Mouse (Mus musculus) midbrain, embryonic 13.5 days (tissue): ENCODE measurements around the gene Zfp646. TPM values are rescaled to one million over a fixed set of nuclear protein-coding genes. Genes with fewer than 3 reads are reported as not detected.
A peak's percentile ranks its signal among the peaks of the same experiment; 100 is the strongest.

Experiments
- ATAC-seq: fragments of 200-750 bp; cut with Nextera tagmentation; 2 replicates; pipeline ENCODE4 v1.8.0; 2017; ENCODE audit warnings: mild to moderate bottlenecking, moderate TSS enrichment, moderate library complexity
- H3K27ac ChIP-seq: fragments of 300-500 bp; sonication (generic); 2 replicates; pipeline ENCODE4 v1.5.1; 2015; ENCODE audit warnings: inconsistent platforms, mild to moderate bottlenecking, moderate library complexity
- H3K27me3 ChIP-seq: fragments of 300-500 bp; sonication (generic); 2 replicates; pipeline ENCODE4 v1.6.1; 2015; ENCODE audit warnings: mild to moderate bottlenecking, inconsistent platforms
- H3K36me3 ChIP-seq: fragments of 300-500 bp; sonication (generic); 2 replicates; pipeline ENCODE4 v1.6.1; 2015; ENCODE audit warnings: mild to moderate bottlenecking, inconsistent platforms
- H3K4me1 ChIP-seq: fragments of 300-500 bp; sonication (generic); replicated peaks from 2 replicates; pipeline ENCODE4 v1.6.1; 2015; ENCODE audit warnings: inconsistent platforms
- H3K4me2 ChIP-seq: fragments of 300-500 bp; sonication (generic); replicated peaks from 2 replicates; pipeline ENCODE4 v1.6.1; 2015; ENCODE audit warnings: moderate library complexity, mild to moderate bottlenecking, inconsistent platforms
- H3K4me3 ChIP-seq: fragments of 300-500 bp; sonication (generic); replicated peaks from 2 replicates; pipeline ENCODE4 v1.5.1; 2015; ENCODE audit warnings: mild to moderate bottlenecking, inconsistent platforms
- H3K9ac ChIP-seq: fragments of 300-500 bp; sonication (generic); replicated peaks from 2 replicates; pipeline ENCODE4 v1.6.1; 2015; ENCODE audit warnings: mild to moderate bottlenecking, inconsistent platforms
- H3K9me3 ChIP-seq: fragments of 300-500 bp; sonication (generic); 2 replicates; pipeline ENCODE4 v1.6.1; 2016; ENCODE audit warnings: mild to moderate bottlenecking, inconsistent platforms
- WGBS: fragments of 180-500 bp; shearing (Covaris S2); methylation state at CpG from one replicate; pipeline ENCODE4 v1.1.7; 2015; 5-methylcytosine and 5-hydroxymethylcytosine counted together
- polyA plus RNA-seq: library from polyadenylated mRNA; unstranded; fragments of >200 nt; fragmentation: Nextera tagmentation; extraction: Ambion mirVana; gene quantifications from 2 replicates; pipeline ENCODE4 v1.2.1, GENCODE M21; 2015

Gene Zfp646
- polyA plus RNA-seq, 1 experiment from 2014 or later = 16.0 TPM

DNA sequence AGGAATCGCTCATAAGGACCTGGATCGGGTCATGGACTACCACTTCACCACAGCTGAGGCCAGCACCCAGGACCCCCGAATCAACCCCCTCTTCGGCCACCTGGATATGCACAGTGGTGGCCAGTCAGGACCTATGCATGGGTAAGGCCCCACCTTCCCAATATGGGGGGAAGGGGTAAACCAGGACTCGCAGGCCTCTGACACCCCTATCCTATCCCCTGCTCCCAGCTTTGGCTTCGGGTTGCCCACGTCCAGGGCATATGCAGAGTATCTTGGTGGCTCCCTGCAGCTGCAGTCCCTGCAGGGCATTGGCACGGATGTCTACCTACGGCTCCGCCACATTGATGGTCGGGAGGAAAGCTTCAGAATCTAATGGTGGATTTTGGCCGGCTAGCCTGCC is 31.9 kb downstream of the Zfp646 start:
- H3K9ac ChIP-seq = no peak overlapping the region
- 96% methylated on average over 12 of the region's 12 CpGs for WGBS

DNA sequence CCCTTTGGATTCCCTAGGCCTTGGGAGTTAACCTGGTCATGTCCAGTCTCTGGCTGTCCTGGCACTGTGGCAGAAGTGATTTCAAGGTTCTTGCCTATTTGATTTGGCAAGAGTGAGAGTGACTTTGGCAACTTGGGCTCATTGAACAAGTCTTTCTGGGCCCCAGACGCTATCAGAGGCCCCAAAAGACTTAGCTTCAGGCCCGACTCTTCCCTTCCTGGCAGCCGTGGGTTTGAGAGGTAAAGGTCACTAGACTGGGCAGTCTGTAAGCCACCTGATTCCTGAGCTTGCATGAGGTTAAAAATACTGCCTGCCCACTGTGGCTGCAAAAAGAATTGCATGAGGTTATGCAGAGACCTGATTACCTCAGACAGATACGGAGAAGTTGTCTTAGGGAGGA is 32.6 kb downstream of the Zfp646 start:
- no peak for ATAC-seq
- peaks cover 31% of the 10 kb centered on the region for H3K4me1 ChIP-seq
- no peak overlapping the region for H3K4me3 ChIP-seq
- no peaks in the 10 kb centered on the region for H3K9me3 ChIP-seq
- no peak overlapping the region for H3K4me2 ChIP-seq
- H3K27ac ChIP-seq = no peak overlapping the region
- WGBS = 94% methylated on average over 4 of the region's 4 CpGs
- H3K27me3 ChIP-seq = no peaks in the 10 kb centered on the region
- peaks cover 44% of the 10 kb centered on the region for H3K36me3 ChIP-seq
- H3K9ac ChIP-seq = no peak overlapping the region

More for the DNA sequence above, 31.9 kb downstream of the Zfp646 start:
- Histone ChIP-seq H3K27me3 (no peaks in the 10 kb centered on the region), H3K4me1 (peaks cover 26% of the 10 kb centered on the region), H3K36me3 (peaks cover 44% of the 10 kb centered on the region), H3K9me3 (no peaks in the 10 kb centered on the region), H3K4me2 (no peak overlapping the region), H3K27ac (no peak overlapping the region), H3K4me3 (no peak overlapping the region)
- ATAC-seq = no peak

DNA sequence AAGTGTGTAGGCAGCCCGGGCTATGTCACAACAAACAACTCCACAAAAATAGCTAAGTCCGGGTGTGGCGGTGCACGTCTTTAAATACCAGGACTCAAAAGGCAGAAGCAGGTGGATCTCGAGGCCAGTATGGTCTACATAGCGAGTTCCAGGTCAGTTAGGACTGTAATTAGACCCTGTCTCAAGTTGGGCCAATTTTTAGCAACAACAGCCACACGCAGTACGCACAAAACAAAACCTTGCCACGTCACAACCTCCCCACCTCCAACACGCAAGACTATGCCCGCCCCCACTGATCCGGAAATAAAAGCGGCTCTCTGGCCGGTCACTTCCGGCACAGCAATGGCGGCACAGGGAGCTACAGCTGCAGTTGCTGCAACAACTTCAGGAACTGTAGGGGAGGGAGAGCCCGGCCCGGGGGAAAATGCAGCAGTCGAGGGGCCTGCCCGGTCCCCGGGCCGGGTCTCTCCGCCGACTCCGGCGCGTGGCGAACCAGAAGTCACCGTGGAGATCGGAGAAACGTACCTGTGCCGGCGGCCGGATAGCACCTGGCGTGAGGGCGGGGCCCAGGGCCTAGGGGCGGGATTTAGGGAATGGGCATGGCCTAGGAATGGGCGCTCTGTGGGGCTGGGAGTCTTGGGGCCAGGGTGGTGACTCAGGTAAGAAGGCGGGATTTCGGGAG is 36.3 kb downstream of the Zfp646 start, which contains the start of gene Kat8:
Kat8 (plus strand) TSS at position 327 of the 682 bp plus-strand sequence.
- 1% methylated on average over 40 of the region's 40 CpGs for WGBS
- peaks cover 13% of the 10 kb centered on the region for H3K4me1 ChIP-seq
- H3K4me2 ChIP-seq = peak within 1 kb of the TSS; percentile 77
- peak within 1 kb of the TSS; percentile 84 for H3K27ac ChIP-seq
- no peaks in the 10 kb centered on the region for H3K27me3 ChIP-seq
- peak within 1 kb of the TSS; percentile 87 for H3K4me3 ChIP-seq
- H3K9ac ChIP-seq = peak within 1 kb of the TSS; percentile 78
- no peaks in the 10 kb centered on the region for H3K9me3 ChIP-seq
- peak; percentile 96 for ATAC-seq
- H3K36me3 ChIP-seq = peaks cover 50% of the 10 kb centered on the region

DNA sequence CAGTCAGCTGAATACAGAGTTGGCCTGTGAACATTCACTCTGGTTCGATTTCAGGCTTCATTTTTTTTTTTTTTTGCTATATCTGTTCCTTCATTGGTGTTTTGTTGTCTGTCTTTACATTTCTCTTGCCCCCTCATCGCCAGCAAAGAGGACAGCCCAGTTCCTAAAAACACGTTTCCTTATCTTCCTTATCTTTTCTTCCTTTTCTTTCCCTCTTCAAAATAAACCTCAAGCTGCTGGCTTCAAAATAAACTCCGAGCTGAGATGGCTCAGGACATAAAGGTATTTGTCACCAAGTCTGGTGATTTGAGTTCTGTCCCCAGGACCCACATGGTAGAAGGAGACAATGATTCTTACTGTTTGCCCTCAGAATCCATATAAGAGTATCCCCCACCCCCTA is 36.9 kb downstream of the Zfp646 start:
- Histone ChIP-seq H3K27ac (peak overlapping the region; percentile 84; the same call in 1 of the 2 replicates), H3K4me1 (peaks cover 13% of the 10 kb centered on the region), H3K27me3 (no peaks in the 10 kb centered on the region), H3K9me3 (no peaks in the 10 kb centered on the region), H3K4me3 (peak overlapping the region; percentile 87), H3K4me2 (peak overlapping the region; percentile 77), H3K9ac (peak overlapping the region; percentile 78), H3K36me3 (peaks cover 48% of the 10 kb centered on the region)
- 33% methylated on average over 4 of the region's 4 CpGs for WGBS
- no peak for ATAC-seq

DNA sequence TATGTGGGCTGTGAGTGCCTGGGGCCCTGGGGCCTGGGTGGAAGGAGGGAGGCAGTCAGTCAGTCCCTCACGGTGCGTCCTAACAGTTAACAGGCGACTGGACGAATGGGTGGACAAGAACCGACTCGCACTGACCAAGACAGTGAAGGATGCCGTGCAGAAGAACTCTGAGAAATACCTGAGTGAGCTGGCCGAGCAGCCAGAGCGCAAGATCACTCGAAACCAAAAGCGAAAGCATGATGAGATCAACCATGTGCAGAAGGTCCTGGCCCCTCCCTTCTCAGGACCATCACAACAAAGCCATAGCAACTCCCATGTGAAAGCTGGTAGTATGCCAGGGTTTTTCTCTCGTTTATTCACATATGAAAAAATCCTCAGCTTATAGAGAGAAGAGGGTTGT is 39.3 kb downstream of the Zfp646 start:
- Histone ChIP-seq H3K27me3 (no peaks in the 10 kb centered on the region), H3K4me2 (no peak overlapping the region), H3K9me3 (no peaks in the 10 kb centered on the region), H3K36me3 (peaks cover 47% of the 10 kb centered on the region), H3K4me1 (peaks cover 13% of the 10 kb centered on the region), H3K9ac (no peak overlapping the region), H3K27ac (no peak overlapping the region), H3K4me3 (no peak overlapping the region)
- WGBS = 92% methylated on average over 12 of the region's 12 CpGs
- no peak for ATAC-seq

DNA sequence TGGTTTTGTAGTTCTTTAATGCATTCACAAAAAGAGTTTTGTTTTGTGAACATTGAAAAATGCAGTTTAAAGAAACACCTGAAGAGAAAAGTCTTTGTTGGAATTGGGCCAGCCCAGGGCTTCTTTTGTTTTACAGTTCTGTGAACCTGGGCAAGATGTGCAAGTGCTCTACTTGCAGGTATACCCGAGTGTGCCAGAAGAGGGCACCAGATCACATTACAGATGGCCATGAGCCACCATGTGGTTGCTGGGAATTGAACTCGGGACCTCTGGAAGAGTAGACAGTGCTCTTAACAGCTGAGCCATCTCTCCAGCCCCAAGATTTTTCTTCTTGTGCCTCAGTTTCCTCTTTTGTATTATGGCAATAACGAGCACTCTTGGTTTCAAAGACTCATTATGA is 42.2 kb downstream of the Zfp646 start:
- peaks cover 66% of the 10 kb centered on the region for H3K36me3 ChIP-seq
- H3K9me3 ChIP-seq = no peaks in the 10 kb centered on the region
- H3K4me1 ChIP-seq = peaks cover 3% of the 10 kb centered on the region
- H3K4me3 ChIP-seq = no peak overlapping the region
- no peak for ATAC-seq
- H3K27ac ChIP-seq = no peak overlapping the region
- H3K4me2 ChIP-seq = no peak overlapping the region
- H3K27me3 ChIP-seq = no peaks in the 10 kb centered on the region
- H3K9ac ChIP-seq = no peak overlapping the region
- WGBS = 55% methylated on average over 3 of the region's 3 CpGs

DNA sequence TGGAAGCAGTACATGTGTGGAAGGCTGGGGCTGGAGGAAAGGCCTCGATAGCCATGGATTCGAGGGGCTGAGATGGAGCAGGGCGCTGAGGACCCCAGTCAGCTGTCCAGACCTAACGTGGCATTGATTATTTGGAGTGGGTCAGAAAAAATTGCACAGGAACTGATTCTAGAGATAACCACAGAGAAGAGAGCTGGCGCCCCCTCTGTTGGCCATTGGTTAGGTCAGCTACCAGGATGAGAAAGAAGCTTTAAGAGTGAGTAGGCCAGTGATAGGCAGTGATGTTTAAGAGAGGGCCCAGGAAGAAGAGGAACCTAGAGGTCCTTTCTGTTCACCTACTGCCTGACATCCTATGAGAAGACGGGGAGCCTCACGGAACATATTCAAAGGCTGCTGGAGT is 43.3 kb downstream of the Zfp646 start:
- Histone ChIP-seq H3K36me3 (peaks cover 77% of the 10 kb centered on the region), H3K4me2 (no peak overlapping the region), H3K9me3 (no peaks in the 10 kb centered on the region), H3K9ac (no peak overlapping the region), H3K4me1 (no peaks in the 10 kb centered on the region), H3K4me3 (no peak overlapping the region), H3K27me3 (no peaks in the 10 kb centered on the region), H3K27ac (no peak overlapping the region)
- WGBS = 85% methylated on average over 7 of the region's 7 CpGs
- no peak for ATAC-seq

DNA sequence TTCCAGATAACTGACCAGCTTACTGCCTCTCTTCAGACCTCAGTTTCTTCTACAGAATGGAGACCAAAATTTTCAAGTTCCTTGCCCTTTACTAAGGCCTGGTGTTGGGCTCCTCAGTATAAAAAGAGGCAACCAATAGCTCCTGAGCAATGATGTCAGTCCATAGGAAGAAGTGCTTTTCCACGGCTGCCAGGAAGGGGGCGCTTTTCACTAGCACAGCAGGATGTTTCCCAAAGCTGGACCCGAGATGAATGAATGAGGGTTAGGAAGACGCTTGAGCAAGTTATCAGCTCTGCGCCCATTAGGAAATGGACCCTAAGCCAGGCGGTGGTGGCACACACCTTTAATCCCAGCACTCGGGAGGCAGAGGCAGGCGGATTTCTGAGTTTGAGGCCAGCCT is 45.5 kb downstream of the Zfp646 start:
- WGBS = 63% methylated on average over 8 of the region's 8 CpGs
- peaks cover 82% of the 10 kb centered on the region for H3K36me3 ChIP-seq

DNA sequence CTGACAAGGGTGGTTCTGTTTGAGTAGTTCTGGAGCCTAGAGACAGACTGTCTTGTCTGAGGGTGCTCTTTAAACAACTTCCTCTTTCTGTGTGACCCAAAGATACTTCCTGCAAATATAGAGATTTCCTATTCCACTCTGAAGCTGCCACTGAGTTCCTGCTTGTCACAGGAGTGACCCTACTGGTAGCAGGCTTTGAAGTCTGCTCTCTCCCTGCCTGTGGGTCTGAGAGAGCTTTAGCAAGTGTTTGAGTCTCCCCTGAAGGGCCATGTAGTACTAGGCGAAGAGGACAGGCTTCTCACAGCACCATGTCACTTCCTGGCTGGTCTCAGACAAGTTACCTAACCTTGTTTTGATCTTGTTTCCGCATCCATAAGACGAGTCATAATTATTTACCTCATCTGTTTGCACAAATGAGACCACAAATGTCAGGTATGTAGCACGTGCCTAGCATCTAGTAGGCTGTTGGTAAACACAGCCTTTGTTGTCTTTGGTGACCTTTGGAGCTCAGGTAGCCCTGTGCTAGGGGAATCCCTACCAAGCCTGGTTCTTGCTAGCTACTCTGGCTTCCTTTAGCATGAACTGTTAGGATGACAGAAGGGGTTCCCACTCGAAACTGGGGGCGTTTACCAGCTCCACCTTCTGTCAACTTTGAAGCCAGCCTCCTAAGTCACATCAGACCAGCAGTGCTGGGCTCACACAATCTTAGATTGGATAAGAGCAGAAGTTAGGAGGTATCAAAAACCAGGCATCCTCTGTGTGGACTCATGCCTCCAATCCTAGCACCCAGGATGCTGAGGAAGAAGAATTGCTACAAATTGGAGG is 46.6 kb downstream of the Zfp646 start:
- ATAC-seq = no peak
- Histone ChIP-seq H3K9ac (no peak overlapping the region), H3K4me3 (no peak overlapping the region), H3K9me3 (no peaks in the 10 kb centered on the region), H3K4me2 (no peak overlapping the region), H3K36me3 (peaks cover 82% of the 10 kb centered on the region), H3K4me1 (no peaks in the 10 kb centered on the region), H3K27me3 (peaks cover under 1% of the 10 kb centered on the region), H3K27ac (no peak overlapping the region)
- WGBS = 87% methylated on average over 6 of the region's 6 CpGs

More for the DNA sequence above, 45.5 kb downstream of the Zfp646 start:
- ATAC-seq = no peak
- H3K9me3 ChIP-seq = no peaks in the 10 kb centered on the region
- H3K27ac ChIP-seq = no peak overlapping the region
- no peak overlapping the region for H3K4me2 ChIP-seq
- H3K4me3 ChIP-seq = no peak overlapping the region
- no peaks in the 10 kb centered on the region for H3K4me1 ChIP-seq
- no peaks in the 10 kb centered on the region for H3K27me3 ChIP-seq
- H3K9ac ChIP-seq = no peak overlapping the region

DNA sequence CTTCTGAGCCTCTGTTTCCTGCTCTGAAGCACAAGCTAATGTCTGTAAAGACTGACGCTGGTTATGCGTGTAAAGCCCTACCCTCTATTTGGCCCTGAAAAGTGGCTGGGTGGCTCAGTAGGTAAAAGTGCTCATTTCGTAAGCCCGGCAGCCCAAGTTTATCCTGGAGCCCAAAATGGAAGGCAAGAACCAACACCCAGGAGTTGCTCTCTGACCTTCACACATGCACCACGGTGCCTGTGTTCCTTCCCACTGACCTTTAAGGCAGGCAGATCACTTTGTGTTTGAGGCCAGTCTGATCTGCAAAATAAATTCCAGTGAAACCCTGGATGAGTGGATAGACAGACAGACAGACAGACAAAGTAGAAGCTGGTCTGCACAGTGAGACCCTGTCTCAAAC is 47.7 kb downstream of the Zfp646 start:
- Histone ChIP-seq H3K9ac (no peak overlapping the region), H3K27me3 (peaks cover 11% of the 10 kb centered on the region), H3K4me3 (no peak overlapping the region), H3K36me3 (peaks cover 76% of the 10 kb centered on the region), H3K27ac (no peak overlapping the region), H3K9me3 (no peaks in the 10 kb centered on the region), H3K4me1 (no peaks in the 10 kb centered on the region), H3K4me2 (no peak overlapping the region)
- 92% methylated on average over 5 of the region's 5 CpGs for WGBS
- no peak for ATAC-seq

DNA sequence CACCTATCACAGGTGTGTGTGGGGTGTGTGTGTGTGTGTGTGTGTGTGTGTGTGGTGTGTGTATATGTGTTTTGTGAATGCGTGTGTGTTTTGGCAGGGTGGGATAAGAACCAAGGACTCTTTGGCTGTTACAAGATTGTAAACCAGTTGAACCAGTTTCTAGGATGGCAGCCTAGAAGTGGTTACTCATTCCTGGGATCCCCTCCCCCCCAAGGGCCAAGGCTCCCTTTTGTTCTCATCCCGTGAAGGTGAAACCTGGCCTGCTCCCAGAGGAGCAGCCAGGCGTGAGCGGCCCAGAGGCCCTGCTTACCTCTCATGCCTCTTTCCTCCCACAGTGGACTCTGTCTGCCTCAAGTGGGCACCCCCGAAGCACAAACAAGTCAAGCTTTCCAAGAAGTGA is 49.2 kb downstream of the Zfp646 start:
- H3K36me3 ChIP-seq = peaks cover 62% of the 10 kb centered on the region
- no peak for ATAC-seq
- H3K27ac ChIP-seq = no peak overlapping the region
- no peaks in the 10 kb centered on the region for H3K9me3 ChIP-seq
- no peaks in the 10 kb centered on the region for H3K4me1 ChIP-seq
- 66% methylated on average over 5 of the region's 5 CpGs for WGBS
- peaks cover 25% of the 10 kb centered on the region for H3K27me3 ChIP-seq
- H3K4me2 ChIP-seq = no peak overlapping the region
- H3K9ac ChIP-seq = no peak overlapping the region
- H3K4me3 ChIP-seq = no peak overlapping the region

DNA sequence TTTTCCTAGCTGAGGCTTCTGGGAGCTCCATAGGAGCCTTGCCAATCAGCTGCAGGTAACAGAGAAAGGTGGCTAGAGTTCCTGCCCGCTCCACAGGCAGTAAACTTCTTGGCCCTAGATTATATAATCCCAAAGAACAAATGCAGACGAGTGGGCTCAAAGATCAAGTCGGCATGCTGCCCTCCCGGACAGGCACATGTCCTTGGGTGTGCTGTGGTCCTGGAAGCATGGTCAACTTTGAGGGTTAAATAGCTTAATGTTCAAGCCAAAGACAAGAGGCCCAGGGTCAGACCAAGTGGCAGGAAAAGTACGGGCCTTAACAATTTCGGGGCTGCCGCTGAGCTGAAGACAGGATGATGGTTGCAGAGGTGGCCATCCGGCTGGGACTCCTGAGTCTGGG is 50.0 kb downstream of the Zfp646 start:
- Histone ChIP-seq H3K4me2 (no peak overlapping the region), H3K9ac (no peak overlapping the region), H3K9me3 (no peaks in the 10 kb centered on the region), H3K27me3 (peaks cover 30% of the 10 kb centered on the region), H3K4me3 (no peak overlapping the region), H3K27ac (no peak overlapping the region), H3K4me1 (no peaks in the 10 kb centered on the region), H3K36me3 (peaks cover 57% of the 10 kb centered on the region)
- WGBS = 88% methylated on average over 8 of the region's 8 CpGs
- no peak for ATAC-seq
